Mouse (Mus musculus) heart, embryonic 16.5 days (tissue): ENCODE data around the gene Gipc1. TPM values are rescaled to one million over a fixed set of nuclear protein-coding genes. Genes with fewer than 3 reads are reported as not detected.

Experiments used
- ATAC-seq: fragments of 200-750 bp; cut with Nextera tagmentation; replicated peaks from 2 replicates; pipeline ENCODE4 v1.8.0; 2017; ENCODE audit warnings: moderate number of reproducible peaks; ENCODE audit not compliant: insufficient read depth, low FRiP score; ENCODE audit errors: extremely low read depth
- H3K27ac ChIP-seq: fragments of 300-500 bp; sonication (generic); 2 replicates; pipeline ENCODE4 v1.5.1; 2014; ENCODE audit warnings: mild to moderate bottlenecking, low read length, control low read depth, moderate library complexity
- H3K27me3 ChIP-seq: fragments of 300-500 bp; sonication (generic); 2 replicates; pipeline ENCODE4 v1.6.1; 2014; ENCODE audit warnings: low read length, mixed read lengths; ENCODE audit not compliant: control insufficient read depth, insufficient read depth
- H3K36me3 ChIP-seq: fragments of 300-500 bp; sonication (generic); 2 replicates; pipeline ENCODE4 v1.6.1; 2014; ENCODE audit not compliant: control insufficient read depth, insufficient read depth
- H3K4me1 ChIP-seq: fragments of 300-500 bp; sonication (generic); 2 replicates; pipeline ENCODE4 v1.6.1; 2014; ENCODE audit warnings: low read length, mixed read lengths; ENCODE audit not compliant: control insufficient read depth, insufficient read depth
- H3K4me2 ChIP-seq: fragments of 300-500 bp; sonication (generic); 2 replicates; pipeline ENCODE4 v1.6.1; 2014; ENCODE audit warnings: low read depth, mild to moderate bottlenecking, control low read depth, low read length
- H3K4me3 ChIP-seq: fragments of 300-500 bp; sonication (generic); 2 replicates; pipeline ENCODE4 v1.5.1; 2014; ENCODE audit warnings: mild to moderate bottlenecking, control low read depth, low read length
- H3K9ac ChIP-seq: fragments of 300-500 bp; sonication (generic); 2 replicates; pipeline ENCODE4 v1.6.1; 2014; ENCODE audit warnings: low read length, control low read depth
- H3K9me3 ChIP-seq: fragments of 300-500 bp; sonication (generic); replicated peaks from 2 replicates; pipeline ENCODE4 v1.6.1; 2016; ENCODE audit warnings: low read length; ENCODE audit not compliant: control insufficient read depth
- WGBS: fragments of 180-500 bp; shearing (Covaris S2); extraction: QIAGEN DNeasy Blood & Tissue Kit; methylation state at CpG from one replicate; pipeline ENCODE4 v1.1.7; 2014; 5-methylcytosine and 5-hydroxymethylcytosine counted together
- polyA plus RNA-seq: library from polyadenylated mRNA; unstranded; fragments of >200 nt; fragmentation: Nextera tagmentation; extraction: Ambion mirVana; gene quantifications from 2 replicates; pipeline ENCODE4 v1.2.1, GENCODE M21; 2015

The Gipc1 gene
- polyA plus RNA-seq, 1 experiment from 2014 or later: 135 TPM

DNA sequence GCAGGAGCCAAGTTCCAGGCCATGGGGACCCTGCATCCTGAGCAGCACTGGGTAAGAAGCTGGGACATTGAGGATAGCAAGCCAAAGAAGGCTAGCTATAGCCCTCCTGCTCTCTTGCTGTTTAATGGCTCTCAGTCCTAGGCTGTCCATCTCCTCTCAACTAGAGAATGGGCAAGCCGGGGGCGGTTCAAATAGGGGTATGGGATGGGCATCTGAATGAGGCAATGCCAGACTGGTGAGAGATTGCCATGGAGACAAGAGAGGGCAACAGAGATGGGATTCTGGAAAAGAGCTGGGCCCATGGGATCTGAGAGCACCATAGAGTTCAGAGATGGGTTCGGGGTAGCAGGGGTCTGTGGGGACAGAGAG is 14.4 kb downstream of the Gipc1 start:
- peaks cover 25% of the 10 kb centered on the region for H3K36me3 ChIP-seq
- 86% methylated on average over 3 of the region's 3 CpGs for WGBS
- no peaks in the 10 kb centered on the region for H3K9me3 ChIP-seq
- H3K27ac ChIP-seq: peak overlapping the region; percentile 41; the same call in 1 of the 2 replicates
- no peak overlapping the region for H3K4me3 ChIP-seq
- H3K27me3 ChIP-seq: 0 out of 2 replicates have a peak, but pooled peaks cover 2% of the 10 kb centered on the region
- H3K9ac ChIP-seq: 0 out of 2 replicates have a peak overlapping the region, but pooled peaks have one; percentile 36
- H3K4me1 ChIP-seq: peaks cover 28% of the 10 kb centered on the region
- ATAC-seq: no peak
- H3K4me2 ChIP-seq: peak overlapping the region; percentile 25; the same call in 1 of the 2 replicates

DNA sequence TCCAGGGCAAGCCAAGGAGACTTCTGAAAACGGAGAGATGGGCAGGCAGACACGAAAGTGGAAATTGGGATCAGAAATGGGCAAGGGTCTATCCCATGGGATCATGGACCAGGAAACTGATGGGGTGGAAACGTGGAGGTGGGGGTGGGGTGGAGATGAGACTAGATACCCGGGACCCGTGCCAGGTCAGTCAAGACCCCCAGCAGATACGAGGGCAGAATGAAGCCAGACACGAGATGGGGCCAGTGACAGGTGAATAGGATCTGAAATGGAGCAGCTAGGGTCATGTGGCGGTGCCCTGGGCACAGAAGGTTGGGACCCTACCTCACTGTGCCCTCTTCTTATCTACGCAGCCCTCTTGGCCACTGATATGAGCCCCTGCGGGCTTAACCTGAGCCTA is 15.0 kb downstream of the Gipc1 start:
- 76% methylated on average over 10 of the region's 10 CpGs for WGBS

DNA sequence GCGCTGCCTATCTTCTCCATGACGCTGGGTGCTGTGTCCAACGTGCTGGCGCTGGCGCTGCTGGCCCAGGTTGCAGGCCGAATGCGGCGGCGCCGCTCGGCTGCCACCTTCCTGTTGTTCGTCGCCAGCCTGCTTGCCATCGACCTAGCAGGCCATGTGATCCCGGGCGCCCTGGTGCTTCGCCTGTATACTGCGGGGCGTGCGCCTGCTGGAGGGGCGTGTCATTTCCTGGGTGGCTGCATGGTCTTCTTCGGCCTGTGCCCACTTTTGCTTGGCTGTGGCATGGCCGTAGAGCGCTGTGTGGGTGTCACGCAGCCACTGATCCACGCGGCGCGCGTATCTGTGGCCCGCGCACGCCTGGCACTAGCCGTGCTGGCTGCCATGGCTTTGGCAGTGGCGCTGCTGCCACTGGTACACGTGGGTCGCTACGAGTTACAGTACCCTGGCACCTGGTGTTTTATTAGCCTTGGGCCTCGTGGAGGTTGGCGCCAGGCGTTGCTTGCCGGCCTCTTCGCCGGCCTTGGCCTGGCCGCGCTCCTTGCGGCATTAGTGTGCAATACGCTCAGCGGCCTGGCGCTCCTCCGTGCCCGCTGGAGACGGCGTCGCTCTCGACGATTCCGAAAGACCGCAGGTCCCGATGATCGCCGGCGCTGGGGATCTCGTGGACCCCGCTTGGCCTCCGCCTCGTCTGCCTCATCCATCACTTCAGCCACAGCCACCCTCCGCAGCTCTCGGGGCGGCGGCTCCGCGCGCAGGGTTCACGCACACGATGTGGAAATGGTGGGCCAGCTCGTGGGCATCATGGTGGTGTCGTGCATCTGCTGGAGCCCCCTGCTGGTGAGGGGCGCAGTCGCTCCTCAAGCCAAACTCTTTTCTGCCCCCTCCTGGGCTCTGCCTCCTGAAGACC is 15.8 kb downstream of the Gipc1 start:
- peak overlapping the region; percentile 51 for H3K4me3 ChIP-seq
- H3K4me1 ChIP-seq: peaks cover 17% of the 10 kb centered on the region
- peak; percentile 9; the same call in 1 of the 2 replicates for ATAC-seq
- WGBS: 26% methylated on average over 80 of the region's 80 CpGs
- H3K27me3 ChIP-seq: 0 out of 2 replicates have a peak, but pooled peaks cover 2% of the 10 kb centered on the region
- peak overlapping the region; percentile 82 for H3K4me2 ChIP-seq
- H3K9ac ChIP-seq: peak overlapping the region; percentile 66
- H3K9me3 ChIP-seq: no peaks in the 10 kb centered on the region
- H3K36me3 ChIP-seq: peaks cover 33% of the 10 kb centered on the region
- H3K27ac ChIP-seq: no peak overlapping the region

More for the DNA sequence above, 15.0 kb downstream of the Gipc1 start:
- H3K27ac ChIP-seq: no peak overlapping the region
- H3K4me2 ChIP-seq: no peak overlapping the region; the same call in 1 of the 2 replicates
- peaks cover 22% of the 10 kb centered on the region for H3K4me1 ChIP-seq
- no peak for ATAC-seq
- H3K9me3 ChIP-seq: no peaks in the 10 kb centered on the region
- 0 out of 2 replicates have a peak, but pooled peaks cover 2% of the 10 kb centered on the region for H3K27me3 ChIP-seq
- peaks cover 29% of the 10 kb centered on the region for H3K36me3 ChIP-seq
- H3K9ac ChIP-seq: no peak overlapping the region
- H3K4me3 ChIP-seq: no peak overlapping the region

DNA sequence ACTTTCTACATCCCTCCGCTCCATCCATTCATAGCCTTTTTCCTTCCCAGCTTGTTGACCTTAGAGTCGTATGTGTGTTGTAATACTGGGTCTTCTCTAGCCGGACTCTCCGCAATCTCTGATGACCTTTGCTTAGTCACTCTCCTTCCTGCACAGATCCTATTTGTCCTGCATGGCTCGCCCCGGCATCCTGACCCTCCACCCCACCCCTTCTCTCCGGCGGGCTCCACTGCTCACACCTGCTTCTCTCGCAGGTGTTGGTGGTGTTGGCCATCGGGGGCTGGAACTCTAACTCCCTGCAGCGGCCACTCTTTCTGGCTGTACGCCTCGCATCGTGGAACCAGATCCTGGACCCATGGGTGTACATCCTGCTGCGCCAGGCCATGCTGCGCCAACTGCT is 16.5 kb downstream of the Gipc1 start:
- peaks cover 17% of the 10 kb centered on the region for H3K4me1 ChIP-seq
- no peak for ATAC-seq
- no peaks in the 10 kb centered on the region for H3K9me3 ChIP-seq
- peaks cover 34% of the 10 kb centered on the region for H3K36me3 ChIP-seq
- WGBS: 78% methylated on average over 16 of the region's 16 CpGs
- H3K9ac ChIP-seq: no peak overlapping the region; the same call in 1 of the 2 replicates
- H3K4me3 ChIP-seq: no peak overlapping the region
- H3K27me3 ChIP-seq: 0 out of 2 replicates have a peak, but pooled peaks cover 2% of the 10 kb centered on the region
- H3K27ac ChIP-seq: no peak overlapping the region
- peak overlapping the region; percentile 82 for H3K4me2 ChIP-seq

DNA sequence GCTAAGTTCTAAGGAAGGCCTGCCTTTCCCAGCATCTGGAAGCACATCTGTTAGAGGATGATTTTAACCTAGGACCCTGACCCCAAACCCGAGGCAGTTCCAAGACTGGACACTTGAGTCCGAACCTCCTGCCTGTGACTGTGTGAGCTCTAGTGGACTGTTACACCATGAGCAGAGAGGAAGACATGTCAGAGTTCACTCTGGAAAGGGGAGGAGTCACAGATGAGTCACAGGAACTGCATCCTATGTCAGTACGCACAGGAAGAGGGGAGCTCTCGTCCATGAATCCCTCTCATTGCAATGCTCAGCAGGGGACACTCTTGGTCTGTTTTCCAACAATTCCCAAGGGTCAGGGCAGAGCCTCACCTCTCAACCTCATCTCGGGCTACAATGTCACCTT is 20.5 kb downstream of the Gipc1 start:
- Histone ChIP-seq H3K4me3 (no peak overlapping the region), H3K9ac (no peak overlapping the region), H3K27me3 (0 out of 2 replicates have a peak, but pooled peaks cover 2% of the 10 kb centered on the region), H3K9me3 (no peaks in the 10 kb centered on the region), H3K4me1 (peaks cover 6% of the 10 kb centered on the region; the same call in 1 of the 2 replicates), H3K27ac (no peak overlapping the region), H3K36me3 (peaks cover 48% of the 10 kb centered on the region), H3K4me2 (no peak overlapping the region)
- no peak for ATAC-seq
- WGBS: 52% methylated on average over 5 of the region's 5 CpGs

DNA sequence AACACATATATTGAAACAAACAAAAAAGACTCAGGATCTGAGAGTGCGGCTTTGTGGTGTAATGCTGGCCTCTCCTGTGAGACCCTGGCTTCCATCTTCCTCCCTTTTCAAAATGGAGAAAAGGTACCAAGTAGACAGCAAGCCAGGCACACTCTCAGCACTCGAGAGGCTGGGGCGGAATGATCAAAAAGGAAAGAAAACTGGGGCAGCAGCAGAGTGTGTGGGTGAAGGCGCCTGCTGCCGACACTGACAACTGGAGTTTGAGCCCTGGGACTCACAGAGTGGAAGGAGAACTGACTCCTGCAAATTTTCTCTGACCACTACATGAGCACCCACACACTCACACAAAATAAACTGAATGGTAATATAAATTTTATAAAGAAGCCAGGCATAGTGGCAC is 22.0 kb downstream of the Gipc1 start:
- Histone ChIP-seq H3K4me2 (no peak overlapping the region), H3K9ac (no peak overlapping the region), H3K36me3 (peaks cover 57% of the 10 kb centered on the region), H3K4me1 (no peaks in the 10 kb centered on the region), H3K27ac (no peak overlapping the region), H3K27me3 (0 out of 2 replicates have a peak, but pooled peaks cover 1% of the 10 kb centered on the region), H3K9me3 (no peaks in the 10 kb centered on the region), H3K4me3 (no peak overlapping the region)
- WGBS: 88% methylated on average over 5 of the region's 5 CpGs
- ATAC-seq: no peak

DNA sequence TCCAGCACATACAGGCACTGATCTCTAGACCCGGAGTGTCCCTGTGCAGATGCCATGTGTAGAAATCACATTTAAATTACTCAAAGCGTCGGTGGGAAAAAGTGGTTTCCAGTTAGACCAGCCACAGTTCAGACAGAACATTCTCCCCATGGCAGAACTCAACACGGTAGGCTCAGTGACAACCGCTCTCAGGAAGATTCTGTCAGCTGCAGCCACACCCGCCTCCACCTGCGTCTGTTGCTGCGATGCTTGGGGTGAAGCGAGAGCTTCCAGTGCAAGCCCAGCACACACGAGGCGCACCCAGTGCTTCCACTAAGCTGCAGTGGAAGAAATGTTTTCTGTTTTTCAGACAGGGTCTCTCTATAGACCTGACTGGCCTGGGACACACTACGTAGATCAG is 27.4 kb downstream of the Gipc1 start:
- Histone ChIP-seq H3K27me3 (no peaks in the 10 kb centered on the region), H3K27ac (no peak overlapping the region), H3K4me3 (no peak overlapping the region), H3K4me2 (no peak overlapping the region), H3K36me3 (peaks cover 47% of the 10 kb centered on the region), H3K9ac (no peak overlapping the region), H3K4me1 (peaks cover 4% of the 10 kb centered on the region), H3K9me3 (no peaks in the 10 kb centered on the region)
- ATAC-seq: no peak
- WGBS: 89% methylated on average over 12 of the region's 12 CpGs

- Histone ChIP-seq H3K27me3 (no peaks in the 10 kb centered on the region), H3K4me1 (peaks cover 4% of the 10 kb centered on the region), H3K27ac (peak overlapping the region; percentile 61), H3K4me3 (no peak overlapping the region), H3K9ac (no peak overlapping the region), H3K36me3 (peaks cover 47% of the 10 kb centered on the region), H3K4me2 (no peak overlapping the region), H3K9me3 (no peaks in the 10 kb centered on the region)
- no peak for ATAC-seq
- 57% methylated on average over 5 of the region's 5 CpGs for WGBS
Observed at GRCm38 (mm10) chr8:83680603-83681002, 28.1 kb downstream of the Gipc1 start.

- no peaks in the 10 kb centered on the region for H3K27me3 ChIP-seq
- H3K9me3 ChIP-seq: no peaks in the 10 kb centered on the region
- no peak overlapping the region for H3K4me3 ChIP-seq
- ATAC-seq: no peak
- H3K9ac ChIP-seq: no peak overlapping the region
- H3K4me1 ChIP-seq: peaks cover 4% of the 10 kb centered on the region
- H3K36me3 ChIP-seq: peaks cover 47% of the 10 kb centered on the region
- peak overlapping the region; percentile 61 for H3K27ac ChIP-seq
- WGBS: 30% methylated on average over 6 of the region's 6 CpGs
- H3K4me2 ChIP-seq: no peak overlapping the region; the same call in 1 of the 2 replicates
Observed at GRCm38 (mm10) chr8:83681099-83681498, 28.6 kb downstream of the Gipc1 start.
